Mouse (Mus musculus) gastrocnemius, postnatal 36 days (tissue): Measurements from ENCODE around the gene Cactin. TPM values are rescaled to one million over a fixed set of nuclear protein-coding genes. Genes with fewer than 3 reads are reported as not detected.

Experiments
- DNase-seq, 2 experiments: peaks; one replicate each; pipeline ENCODE4 v3.0.0; 2022
- intact Hi-C: fragments of 180-260 bp; cut with DNase I; formaldehyde crosslinking; loops from one replicate; pipeline ENCODE4 v1.15.1; 2025
- total RNA-seq, 2 experiments: library from RNA; stranded (reverse); gene quantifications; 2 replicates each; pipeline ENCODE4 v1.2.3; 2021

Cactin gene
- total RNA-seq, 2 experiments from 2014 or later = 7.6 to 10.2 TPM

- DNase-seq = no peak
- intact Hi-C loops = no loop called here
These were observed 26.5 kb upstream of the Cactin start for GRCm38 (mm10) chr10:81294442-81294841.

- no peak for DNase-seq
- intact Hi-C loops = no loop called here
These were observed 25.7 kb upstream of the Cactin start for GRCm38 (mm10) chr10:81295185-81295584.

GRCm38 (mm10) chr10:81297246-81297645 lies 23.7 kb upstream of the Cactin start:
- no peak for DNase-seq
- intact Hi-C loops = no loop called here

- intact Hi-C loops = no loop called here
- peak in 1 of 2 experiments; percentile 45 for DNase-seq
These were observed 23.1 kb upstream of the Cactin start for GRCm38 (mm10) chr10:81297845-81298244.

GRCm38 (mm10) chr10:81298369-81299100 lies 22.4 kb upstream of the Cactin start:
- DNase-seq = no peak
- intact Hi-C loops = no loop called here

GRCm38 (mm10) chr10:81299585-81300351 lies 21.1 kb upstream of the Cactin start:
- intact Hi-C loops = no loop called here
- no peak for DNase-seq

GRCm38 (mm10) chr10:81300352-81300907 lies 20.5 kb upstream of the Cactin start:
- intact Hi-C loops = no loop called here
- no peak for DNase-seq

- intact Hi-C loops = no loop called here
- DNase-seq = no peak
These were observed 19.6 kb upstream of the Cactin start for GRCm38 (mm10) chr10:81301321-81301720.

GRCm38 (mm10) chr10:81302288-81302687 lies 18.6 kb upstream of the Cactin start:
- no peak for DNase-seq
- intact Hi-C loops = no loop called here

- intact Hi-C loops = no loop called here
- DNase-seq = no peak
These were observed 18.1 kb upstream of the Cactin start for GRCm38 (mm10) chr10:81302781-81303218.

- intact Hi-C loops = no loop called here
- no peak for DNase-seq
These were observed 17.6 kb upstream of the Cactin start for GRCm38 (mm10) chr10:81303258-81303657.

GRCm38 (mm10) chr10:81303761-81304160 lies 17.1 kb upstream of the Cactin start:
- no peak for DNase-seq
- intact Hi-C loops = loop anchor here (2.0 kb wide), 1 partner anchor 15 kb away; no protein-coding TSS in a partner anchor

GRCm38 (mm10) chr10:81304597-81305238 lies 16.2 kb upstream of the Cactin start:
- intact Hi-C loops = loop anchor here (2.0 kb wide), 1 partner anchor 16 kb away; no protein-coding TSS in a partner anchor
- peak in 1 of 2 experiments; percentile 59 for DNase-seq

- no peak for DNase-seq
- intact Hi-C loops = loop anchor here (2.0 kb wide), 1 partner anchor 17 kb away; no protein-coding TSS in a partner anchor
These were observed 15.2 kb upstream of the Cactin start for GRCm38 (mm10) chr10:81305663-81306062.

- no peak for DNase-seq
- intact Hi-C loops = no loop called here
These were observed 14.7 kb upstream of the Cactin start for GRCm38 (mm10) chr10:81306173-81306668.

- intact Hi-C loops = no loop called here
- DNase-seq = no peak
These were observed 13.8 kb upstream of the Cactin start for GRCm38 (mm10) chr10:81306837-81307682.

- intact Hi-C loops = no loop called here
- no peak for DNase-seq
These were observed 11.3 kb upstream of the Cactin start for GRCm38 (mm10) chr10:81309571-81309970.

GRCm38 (mm10) chr10:81313581-81313980 lies 7.3 kb upstream of the Cactin start:
- intact Hi-C loops = no loop called here

GRCm38 (mm10) chr10:81314201-81314600 lies 6.7 kb upstream of the Cactin start:
- intact Hi-C loops = no loop called here
- DNase-seq = no peak

More at GRCm38 (mm10) chr10:81313581-81313980, 7.3 kb upstream of the Cactin start:
- DNase-seq = no peak

GRCm38 (mm10) chr10:81315587-81315986 lies 5.3 kb upstream of the Cactin start:
- intact Hi-C loops = no loop called here

More at GRCm38 (mm10) chr10:81315587-81315986, 5.3 kb upstream of the Cactin start:
- no peak for DNase-seq
